Mouse (Mus musculus): Measurements from ENCODE around the gene Pla1a. TPM values are rescaled to one million over a fixed set of nuclear protein-coding genes. Genes with fewer than 3 reads are reported as not detected.

Pla1a gene
- polyA plus RNA-seq, 2 experiments from 2014 or later, result not detected

Other genes starting within 250 kb of the Pla1a start
- not detected for gene Nr1i2, start 138.3 kb downstream of the Pla1a start, polyA plus RNA-seq (2017; shearing (Covaris generic))
- under 1 TPM in 1 of 2 experiments, not detected in 1; 0.61 TPM for gene Maats1, start 91.0 kb downstream of the Pla1a start, polyA plus RNA-seq (2017; shearing (Covaris generic))
- gene Cox17, start 86.2 kb downstream of the Pla1a start, polyA plus RNA-seq (2017; shearing (Covaris generic)), result 100 to 1,000 TPM; 254 to 296 TPM
- not detected for gene Gm21987, start 86.1 kb downstream of the Pla1a start, polyA plus RNA-seq (2017; shearing (Covaris generic))
- 1 to 10 TPM; 5.8 to 6.1 TPM for gene Popdc2, start 70.9 kb downstream of the Pla1a start, polyA plus RNA-seq (2017; shearing (Covaris generic))
- gene Adprh, start 19.6 kb upstream of the Pla1a start, polyA plus RNA-seq (2017; shearing (Covaris generic)), result 10 to 100 TPM; 47.4 to 51.6 TPM
- gene Cd80, start 22.4 kb upstream of the Pla1a start, polyA plus RNA-seq (2017; shearing (Covaris generic)), result 1 to 10 TPM; 3.8 to 4.3 TPM
- 10 to 100 TPM; 11.4 to 15.4 TPM for gene Timmdc1, start 89.5 kb upstream of the Pla1a start, polyA plus RNA-seq (2017; shearing (Covaris generic))
- 10 to 100 TPM; 32.4 to 38.7 TPM for gene Poglut1, start 117.1 kb upstream of the Pla1a start, polyA plus RNA-seq (2017; shearing (Covaris generic))
- gene Tmem39a, start 125.6 kb upstream of the Pla1a start, polyA plus RNA-seq (2017; shearing (Covaris generic)), result 10 to 100 TPM; 33.5 to 37.3 TPM

Data from activated CD4-positive, CD25-positive, alpha-beta regulatory T cell, adult 4 months (primary cell).